In genomic region chr6:149101943-149102243, GRCm38 (mm10) we compare ENCODE assay signal across 9 mouse cellular contexts. TPM values are rescaled to one million over a fixed set of nuclear protein-coding genes. Genes with fewer than 3 reads are reported as not detected.
DNase-seq lines count a peak whose midpoint lies in the region; ATAC-seq and TF ChIP-seq lines count a peak whose summit lies in the region.
"Had no signal": no experiment of that assay in that cellular context is flagged by ENCODE, and none has a peak within 500 bp of the region (broad histone marks: within the 10 kb centered on the region; RNA-seq: fewer than 3 reads in every experiment).

No protein-coding gene starts in this region.

- no peaks in the 10 kb centered on the region for H3K4me1 ChIP-seq in lung, postnatal 0 days (ENCODE audit: insufficient read depth, low read depth, low read length)
- peaks cover 22% of the 10 kb centered on the region for H3K4me1 ChIP-seq in forebrain, embryonic 10.5 days
- no peaks in the 10 kb centered on the region for H3K4me1 ChIP-seq in intestine, postnatal 0 days (replicated peaks; ENCODE audit: control insufficient read depth, insufficient read depth, low read length)
- H3K4me1 ChIP-seq in neural tube, embryonic 15.5 days = peaks cover 9% of the 10 kb centered on the region

- peak overlapping the region; percentile 67 for H3K4me2 ChIP-seq in lung, postnatal 0 days (replicated peaks; ENCODE audit: low read depth, low read length)
- peak overlapping the region; percentile 71 for H3K4me2 ChIP-seq in intestine, postnatal 0 days (replicated peaks; ENCODE audit: low read depth)
- H3K4me2 ChIP-seq in neural tube, embryonic 15.5 days = peak overlapping the region; percentile 64

- no peaks in the 10 kb centered on the region for H3K27me3 ChIP-seq in lung, postnatal 0 days (replicated peaks; ENCODE audit: insufficient read depth, low read length)
- H3K27me3 ChIP-seq in forebrain, embryonic 10.5 days (ENCODE audit: poor library complexity, severe bottlenecking) = peaks cover 18% of the 10 kb centered on the region
- no peaks in the 10 kb centered on the region for H3K27me3 ChIP-seq in intestine, postnatal 0 days (replicated peaks; ENCODE audit: control insufficient read depth, insufficient read depth, low read length)
- no peaks in the 10 kb centered on the region for H3K27me3 ChIP-seq in neural tube, embryonic 15.5 days (replicated peaks)

- no peak for ATAC-seq in lung, postnatal 0 days
- ATAC-seq in intestine, postnatal 0 days = no peak; the same call in 1 of the 2 replicates
- peak; percentile 43 for ATAC-seq in neural tube, embryonic 15.5 days (ENCODE audit: low FRiP score)

- no peak for TF ChIP-seq EP300 in lung, postnatal 0 days (IDR thresholded peaks at IDR 0.05)

- no peak for TF ChIP-seq CTCF in lung, postnatal 0 days (IDR thresholded peaks at IDR 0.05)
- TF ChIP-seq CTCF in intestine, postnatal 0 days (IDR thresholded peaks at IDR 0.05; ENCODE audit: low read depth) = no peak

- peak overlapping the region; percentile 89 for H3K4me3 ChIP-seq in lung, postnatal 0 days (ENCODE audit: low read depth, low read length)
- peak overlapping the region; percentile 92 for H3K4me3 ChIP-seq in forebrain, embryonic 10.5 days
- peak overlapping the region; percentile 94 for H3K4me3 ChIP-seq in intestine, postnatal 0 days (ENCODE audit: low read depth, low read length)
- H3K4me3 ChIP-seq in neural tube, embryonic 15.5 days (replicated peaks) = peak overlapping the region; percentile 93

- peak overlapping the region; percentile 96; the same call in 1 of the 2 replicates for H3K27ac ChIP-seq in lung, postnatal 0 days (ENCODE audit: low read length)
- peak overlapping the region; percentile 96 for H3K27ac ChIP-seq in forebrain, embryonic 10.5 days
- peak overlapping the region; percentile 98 for H3K27ac ChIP-seq in intestine, postnatal 0 days (ENCODE audit: low read depth, low read length)
- H3K27ac ChIP-seq in neural tube, embryonic 15.5 days (replicated peaks) = peak overlapping the region; percentile 98

- DNase-seq in lung, postnatal 0 days (ENCODE audit: low spot score) = no peak
- no peak for DNase-seq in lung, postnatal 36 days
- DNase-seq in forebrain, embryonic 10.5 days (ENCODE audit: extremely low spot score, low spot score) = no peak
- no peak for DNase-seq in T-cell, adult 2 months (ENCODE audit: low spot score)
- no peak for DNase-seq in gastrocnemius, postnatal 25 days
- DNase-seq in gastrocnemius, postnatal 10 days = no peak

- H3K9me3 ChIP-seq in lung, postnatal 0 days (ENCODE audit: low read length) = no peaks in the 10 kb centered on the region
- H3K9me3 ChIP-seq in forebrain, embryonic 10.5 days = no peaks in the 10 kb centered on the region
- H3K9me3 ChIP-seq in intestine, postnatal 0 days (ENCODE audit: control insufficient read depth) = no peaks in the 10 kb centered on the region
- no peaks in the 10 kb centered on the region for H3K9me3 ChIP-seq in neural tube, embryonic 15.5 days (replicated peaks)

- 10% methylated on average over 7 of the region's 7 CpGs for WGBS in lung, postnatal 0 days
- WGBS in forebrain, embryonic 10.5 days = 16% methylated on average over 7 of the region's 7 CpGs
- 7% methylated on average over 7 of the region's 7 CpGs for WGBS in intestine, postnatal 0 days
- 7% methylated on average over 7 of the region's 7 CpGs for WGBS in neural tube, embryonic 15.5 days

- no peak overlapping the region; the same call in 1 of the 2 replicates for H3K9ac ChIP-seq in lung, postnatal 0 days (replicated peaks; ENCODE audit: low read depth)
- H3K9ac ChIP-seq in intestine, postnatal 0 days (ENCODE audit: low read depth, low read length) = peak overlapping the region; percentile 97
- peak overlapping the region; percentile 96 for H3K9ac ChIP-seq in neural tube, embryonic 15.5 days (replicated peaks)

- no peaks in the 10 kb centered on the region for H3K36me3 ChIP-seq in lung, postnatal 0 days (ENCODE audit: insufficient read depth, low read length)
- H3K36me3 ChIP-seq in forebrain, embryonic 10.5 days (replicated peaks) = 0 out of 2 replicates have a peak, but pooled peaks cover 3% of the 10 kb centered on the region
- H3K36me3 ChIP-seq in intestine, postnatal 0 days (ENCODE audit: control insufficient read depth, insufficient read depth) = no peaks in the 10 kb centered on the region
- no peaks in the 10 kb centered on the region for H3K36me3 ChIP-seq in neural tube, embryonic 15.5 days

RNA-seq across cellular contexts. Expression of gene Dennd5b, which starts 0.4 kb away (rescaled TPM):
- polyA plus RNA-seq in lung, postnatal 0 days (2015; fragmentation: Nextera tagmentation; extraction: Ambion mirVana) = 3.6 and 4.3 TPM in 2 replicates
- polyA plus RNA-seq in forebrain, embryonic 10.5 days (2016; fragmentation: Nextera tagmentation; extraction: Ambion mirVana) = 10.9 and 11.5 TPM in 2 replicates
- polyA plus RNA-seq in intestine, postnatal 0 days (2015; fragmentation: Nextera tagmentation; extraction: Ambion mirVana) = 9.6 and 12.7 TPM in 2 replicates
- 12.0 and 13.5 TPM in 2 replicates for polyA plus RNA-seq in neural tube, embryonic 15.5 days (2015; fragmentation: Nextera tagmentation; extraction: Ambion mirVana)
- 1 to 10 TPM; 5.1 to 5.2 TPM for total RNA-seq in gastrocnemius, postnatal 25 days (2021)
- total RNA-seq in gastrocnemius, postnatal 10 days (2021) = 10 to 100 TPM; 10.5 TPM

RNA-seq across cellular contexts. Expression of gene Gm10203, which starts 28.1 kb away (rescaled TPM):
- not detected in 2 replicates for polyA plus RNA-seq in lung, postnatal 0 days (2015; fragmentation: Nextera tagmentation; extraction: Ambion mirVana)
- not detected in 2 replicates for polyA plus RNA-seq in forebrain, embryonic 10.5 days (2016; fragmentation: Nextera tagmentation; extraction: Ambion mirVana)
- polyA plus RNA-seq in intestine, postnatal 0 days (2015; fragmentation: Nextera tagmentation; extraction: Ambion mirVana) = not detected in 2 replicates
- polyA plus RNA-seq in neural tube, embryonic 15.5 days (2015; fragmentation: Nextera tagmentation; extraction: Ambion mirVana) = not detected in 2 replicates
- not detected for total RNA-seq in gastrocnemius, postnatal 25 days (2021)
- total RNA-seq in gastrocnemius, postnatal 10 days (2021) = not detected
- polyA plus RNA-seq: brain, embryonic 14.5 days had no signal

RNA-seq across cellular contexts. Expression of gene Etfbkmt, which starts 37.8 kb away (rescaled TPM):
- polyA plus RNA-seq in lung, postnatal 0 days (2015; fragmentation: Nextera tagmentation; extraction: Ambion mirVana) = 24.3 and 26.2 TPM in 2 replicates
- polyA plus RNA-seq in forebrain, embryonic 10.5 days (2016; fragmentation: Nextera tagmentation; extraction: Ambion mirVana) = 11.9 and 13.2 TPM in 2 replicates
- 8.3 and 11.6 TPM in 2 replicates for polyA plus RNA-seq in intestine, postnatal 0 days (2015; fragmentation: Nextera tagmentation; extraction: Ambion mirVana)
- 7.6 and 9.8 TPM in 2 replicates for polyA plus RNA-seq in neural tube, embryonic 15.5 days (2015; fragmentation: Nextera tagmentation; extraction: Ambion mirVana)
- total RNA-seq in gastrocnemius, postnatal 25 days (2021) = 10 to 100 TPM in 1 of 2 experiments, 1 to 10 TPM in 1; 7.7 to 11.1 TPM
- 10 to 100 TPM in 1 of 2 experiments, 1 to 10 TPM in 1; 7.5 to 13.5 TPM for total RNA-seq in gastrocnemius, postnatal 10 days (2021)
